Mouse (Mus musculus) left cerebral cortex, adult 8-10 months (tissue): ENCODE results near the gene Tspan4. TPM values are rescaled to one million over a fixed set of nuclear protein-coding genes. Genes with fewer than 3 reads are reported as not detected.

Experiments used
- DNase-seq, 2 experiments: peaks; one replicate each; pipeline ENCODE4 v3.0.0; 2022; ENCODE audit warnings: low spot score in 2 of 2
- total RNA-seq, 4 experiments: library from RNA; stranded (reverse); gene quantifications; 2 replicates each; pipeline ENCODE4 v1.2.4; 2022

The Tspan4 gene
- total RNA-seq, 4 experiments from 2014 or later = 17.6 to 28.0 (median 23.9) TPM

DNA sequence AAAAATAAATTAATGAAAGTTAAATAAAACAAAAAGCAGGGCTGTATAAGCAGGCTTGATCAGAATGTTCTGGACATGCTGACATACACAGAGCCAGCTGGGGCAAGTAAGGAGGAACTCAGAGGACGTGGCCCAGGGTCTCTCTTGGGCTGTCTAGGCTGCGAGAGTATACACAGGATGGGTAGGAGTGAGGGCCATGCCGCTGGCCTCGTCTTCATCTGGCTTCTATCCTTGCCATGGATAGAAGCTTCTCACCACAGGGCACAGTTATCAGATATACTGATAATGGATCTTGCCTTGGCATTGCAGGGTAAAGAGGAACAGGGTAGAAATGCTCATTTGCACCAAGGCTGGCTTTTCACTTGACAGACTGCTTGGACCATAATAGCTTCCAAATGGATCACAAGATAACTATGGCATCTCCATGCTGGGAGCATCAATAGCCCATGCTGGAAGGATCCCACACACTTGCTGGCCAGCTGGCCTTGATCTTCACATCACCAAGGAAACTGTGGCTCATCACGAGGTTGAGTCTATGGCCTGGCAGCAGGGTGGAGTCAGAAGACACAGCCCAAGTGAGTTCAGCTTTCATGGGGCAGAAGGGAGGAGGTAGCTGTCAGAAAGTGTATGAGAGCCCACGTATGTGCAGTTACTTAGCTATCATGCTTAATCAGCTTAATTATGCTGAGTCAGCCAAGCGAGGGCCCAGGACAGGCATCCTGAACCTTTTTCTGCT, 26.9 kb downstream of the Tspan4 start:
- DNase-seq = no peak

DNA sequence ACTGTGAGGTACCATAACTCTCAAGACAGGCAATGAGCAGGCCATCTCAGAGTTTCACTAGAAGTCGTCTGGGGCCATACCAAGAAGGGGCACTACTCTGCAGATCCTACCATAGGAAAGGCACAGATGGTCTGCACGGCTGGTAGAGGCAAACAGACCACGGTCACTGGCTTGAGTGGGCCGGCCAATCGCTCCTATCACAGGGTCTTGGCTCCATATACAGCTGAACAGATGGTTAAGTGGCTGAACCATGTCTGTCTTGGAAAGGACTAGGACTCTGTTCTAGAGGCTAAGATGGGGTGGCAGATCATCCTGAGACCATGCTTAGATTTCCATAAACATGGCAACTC, 27.5 kb downstream of the Tspan4 start:
- DNase-seq = no peak

DNA sequence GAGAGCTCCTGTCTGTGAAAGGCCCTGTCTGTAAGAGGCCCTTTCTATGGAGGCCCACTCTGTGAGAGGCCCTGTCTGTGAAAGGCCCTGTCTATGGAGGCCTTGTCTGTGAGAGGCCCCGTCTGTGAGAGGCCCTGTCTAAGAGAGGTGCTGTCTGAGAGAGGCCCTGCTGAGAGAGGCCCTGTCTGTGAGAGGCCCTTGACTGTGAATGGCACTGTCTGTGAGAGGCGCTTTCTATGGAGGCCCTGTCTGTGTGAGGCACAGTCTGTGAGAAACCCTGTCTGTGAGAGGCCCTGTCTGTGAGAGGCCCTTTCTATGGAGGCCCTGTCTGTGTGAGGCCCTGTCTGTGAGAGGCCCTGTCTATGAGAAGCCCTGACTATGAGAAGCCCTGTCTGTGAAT, 31.2 kb downstream of the Tspan4 start:
- no peak for DNase-seq

DNA sequence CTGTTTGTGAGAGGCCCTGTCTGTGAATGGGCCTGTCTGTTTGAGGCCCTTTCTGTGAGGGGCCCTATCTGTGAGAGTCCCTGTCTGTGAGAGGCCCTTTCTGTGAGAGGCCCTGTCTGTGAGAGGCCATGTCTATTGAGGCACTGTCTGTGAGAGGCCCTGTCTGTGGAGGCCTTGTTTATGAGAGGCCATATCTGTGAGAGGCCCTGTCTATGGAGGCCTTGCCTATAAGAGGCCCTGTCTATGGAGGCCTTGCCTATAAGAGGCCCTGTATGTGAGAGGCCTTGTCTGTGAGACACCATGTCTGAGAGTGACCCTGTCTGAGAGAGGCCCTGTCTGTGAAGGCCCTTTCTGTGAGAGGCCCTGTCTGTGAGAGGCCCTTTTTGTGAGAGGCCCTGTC, 33.1 kb downstream of the Tspan4 start:
- DNase-seq = no peak

DNA sequence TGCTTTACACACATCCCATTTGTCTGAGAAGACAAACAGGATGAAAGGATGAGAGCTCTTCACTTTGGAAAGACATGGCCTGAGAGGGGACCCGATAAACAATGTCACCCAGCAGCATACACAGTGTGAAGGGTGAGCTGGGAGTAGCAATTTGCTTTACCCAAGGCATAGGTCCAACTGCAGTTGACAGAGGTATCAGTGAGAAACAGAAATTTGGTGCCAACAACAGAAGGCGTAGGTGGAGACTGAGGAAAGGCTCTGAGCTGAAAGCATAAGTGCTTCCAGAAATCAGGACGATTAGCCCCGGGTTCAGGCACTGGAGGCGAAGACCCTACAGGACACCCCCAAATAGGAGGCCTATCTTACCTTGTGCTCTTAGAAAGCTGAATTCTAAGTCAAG, 35.2 kb downstream of the Tspan4 start:
- DNase-seq = no peak

DNA sequence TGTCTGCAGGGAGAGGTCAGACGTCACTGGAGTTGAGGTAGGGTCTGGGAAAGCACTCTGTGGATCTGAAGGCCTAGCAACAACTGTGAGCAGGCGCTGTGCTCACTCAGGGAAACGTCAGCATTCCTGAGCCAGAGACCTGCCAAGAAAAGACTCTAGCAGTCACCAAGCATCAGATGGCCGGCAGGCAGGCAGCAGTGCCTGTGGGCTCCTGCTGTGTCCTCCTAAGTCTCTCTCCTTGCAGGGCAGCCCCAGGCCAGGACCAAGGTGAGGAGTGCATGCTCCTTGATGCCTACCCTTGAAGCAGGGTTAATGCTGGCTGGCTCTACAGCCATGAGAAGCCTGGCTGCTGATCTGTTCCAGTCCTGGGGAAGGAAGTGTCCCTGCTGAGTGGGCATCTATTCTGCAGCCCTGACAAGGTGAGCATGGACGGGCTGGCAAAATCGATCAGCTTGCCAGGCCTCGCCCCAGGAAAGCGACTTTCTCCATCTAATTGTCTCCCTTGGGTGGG, 35.7 kb downstream of the Tspan4 start:
- DNase-seq = no peak

DNA sequence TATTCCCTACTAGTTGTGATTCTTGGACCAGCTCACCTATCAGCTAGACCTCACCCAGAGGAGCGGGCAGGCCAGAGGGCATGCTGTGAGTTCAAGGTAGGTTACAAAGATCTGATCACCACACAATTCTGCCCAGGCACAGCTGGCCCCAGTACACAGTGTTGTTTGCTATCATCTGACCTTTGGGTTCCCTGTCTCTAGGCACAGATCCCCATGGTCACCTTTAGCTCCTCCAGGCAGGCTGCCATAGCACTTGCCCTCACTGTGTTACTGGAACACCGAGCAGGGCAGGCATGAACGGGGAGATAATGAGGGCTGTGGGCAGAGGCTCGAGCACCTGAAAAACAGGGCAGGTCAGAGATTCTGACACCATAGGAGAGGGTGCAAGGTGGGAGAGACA, 42.6 kb downstream of the Tspan4 start:
- DNase-seq = no peak

DNA sequence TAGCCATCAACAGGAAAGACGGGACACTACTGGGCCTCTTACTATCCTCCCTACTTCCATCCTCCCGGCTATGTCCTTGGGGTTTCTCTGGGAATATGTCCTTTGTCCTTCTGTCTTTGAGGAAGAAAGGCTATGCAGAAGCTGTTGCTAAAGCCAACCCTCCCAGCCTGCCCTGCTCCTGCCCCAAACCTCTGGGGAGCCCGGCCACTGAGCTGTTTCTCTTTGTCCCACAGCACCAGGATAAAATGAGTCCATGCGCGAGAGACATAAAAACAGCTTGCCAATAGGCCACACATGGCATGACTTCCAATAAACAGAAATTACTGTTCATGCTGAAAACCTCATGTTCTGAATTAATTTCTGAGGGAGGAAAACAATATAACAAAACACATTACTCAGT, 43.3 kb downstream of the Tspan4 start:
- DNase-seq = no peak

DNA sequence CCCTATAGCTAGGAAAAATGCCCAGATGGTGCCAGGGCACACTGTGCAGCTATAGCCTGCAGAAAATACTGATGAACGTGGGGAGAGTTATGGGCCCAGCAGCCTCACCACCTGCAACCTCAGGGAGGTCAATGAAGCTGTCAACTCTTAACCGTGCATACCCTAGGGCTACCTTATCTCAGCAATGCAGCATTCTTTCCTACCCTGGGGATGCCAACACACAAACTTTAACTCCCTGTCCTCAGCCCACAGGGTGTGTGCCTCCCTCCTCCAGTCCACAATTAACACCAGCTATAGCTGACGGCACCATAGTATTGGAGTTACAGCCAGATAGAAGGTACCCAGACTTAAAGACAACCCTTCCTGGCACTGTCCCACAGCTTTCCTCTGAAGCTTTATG, 43.9 kb downstream of the Tspan4 start:
- DNase-seq = no peak

DNA sequence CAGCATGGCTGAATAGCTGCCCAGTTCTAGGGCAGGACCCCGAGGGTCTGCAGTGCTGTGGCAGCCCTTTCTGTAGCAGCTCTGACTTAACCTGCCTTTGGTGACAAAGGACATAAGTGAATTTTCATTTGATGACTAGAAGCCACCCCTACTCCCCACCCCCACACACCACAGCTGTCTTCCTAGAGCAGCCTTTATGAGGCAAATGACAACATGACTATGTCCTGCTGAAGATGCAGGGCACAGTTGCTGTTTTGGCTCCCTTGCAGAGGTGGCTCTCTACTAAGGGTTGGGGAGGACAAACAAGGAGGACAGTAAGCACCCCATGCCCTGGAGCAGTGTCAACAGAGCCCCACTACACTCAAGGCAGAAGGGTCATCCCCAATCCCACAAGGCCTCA, 44.8 kb downstream of the Tspan4 start:
- no peak for DNase-seq

DNA sequence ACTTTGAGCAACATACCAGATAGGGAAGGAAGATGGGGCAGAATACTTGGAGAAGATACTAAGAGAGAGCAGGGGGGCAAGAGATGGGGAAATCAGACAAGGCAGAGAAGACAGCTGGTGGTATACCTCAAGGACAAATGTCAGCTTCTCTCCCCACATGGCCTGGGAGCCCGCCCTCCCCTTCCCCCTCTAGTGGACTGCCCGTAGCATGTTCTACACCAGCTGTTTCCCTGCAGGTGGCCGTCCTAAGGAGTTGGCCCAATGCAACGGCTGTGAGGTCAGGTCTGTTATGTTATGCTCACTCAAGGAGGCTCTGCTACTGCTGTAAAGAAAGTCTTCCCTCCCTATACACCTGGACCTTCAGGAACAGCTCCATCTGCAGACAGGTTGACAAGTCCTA, 48.0 kb downstream of the Tspan4 start:
- no peak for DNase-seq

DNA sequence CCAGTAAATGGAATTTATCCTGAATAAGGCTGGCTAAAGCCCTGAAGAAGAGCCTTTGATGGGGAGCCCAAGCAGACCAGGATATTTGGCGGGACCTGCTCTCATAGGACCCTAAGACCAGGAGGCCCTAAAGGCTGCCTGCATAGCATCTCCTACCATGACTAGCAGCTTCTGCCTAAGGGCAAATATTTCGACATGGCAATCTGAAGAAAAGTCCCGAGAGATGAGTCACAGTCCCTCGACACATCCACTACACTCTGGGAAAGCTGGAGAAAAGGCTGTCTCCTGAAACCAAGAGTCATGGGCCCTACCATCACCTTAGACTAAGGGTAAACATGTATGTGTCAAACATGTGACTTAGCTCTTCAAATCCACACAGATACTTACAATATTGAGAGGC, 49.2 kb downstream of the Tspan4 start:
- DNase-seq = no peak

DNA sequence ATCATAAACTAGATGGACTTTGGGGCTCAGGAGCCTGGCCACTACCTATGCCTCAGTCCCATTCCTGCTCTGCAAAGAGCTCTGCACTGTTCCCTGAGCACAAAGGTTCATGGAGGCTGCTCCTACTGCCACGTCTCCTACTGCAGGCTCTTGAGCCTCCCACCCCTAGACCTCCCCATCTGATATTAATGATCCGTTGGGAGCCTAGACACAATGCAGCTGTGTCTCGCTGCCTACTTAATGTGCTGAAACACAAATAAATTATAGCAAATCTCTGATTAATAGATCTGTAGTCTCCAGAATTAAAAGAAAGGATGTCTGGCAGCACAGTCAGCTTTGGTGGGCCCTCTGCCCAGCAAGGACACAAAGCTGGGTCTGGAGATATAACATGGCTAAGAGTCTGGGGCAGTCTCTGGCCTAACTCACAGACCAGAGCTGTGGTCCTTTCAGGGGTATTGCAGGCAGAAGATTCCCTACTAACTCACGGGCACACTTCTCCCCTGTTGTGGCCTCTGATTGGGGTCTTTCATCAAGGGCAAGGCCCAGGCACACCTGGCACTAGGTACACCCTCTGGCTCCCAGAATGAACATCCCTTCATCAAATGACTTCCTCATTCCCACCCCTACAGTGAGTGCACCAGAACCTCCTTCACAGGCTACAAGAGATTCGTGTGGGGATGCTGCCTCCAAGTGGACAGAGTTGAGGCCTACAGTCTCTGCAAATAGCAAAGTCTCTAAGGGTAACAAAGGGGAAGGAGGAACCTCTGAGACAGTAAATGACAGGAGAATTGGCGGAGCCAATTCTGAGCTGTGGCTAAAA, 49.9 kb downstream of the Tspan4 start:
- peak in 1 of 2 experiments; percentile 61 for DNase-seq

DNA sequence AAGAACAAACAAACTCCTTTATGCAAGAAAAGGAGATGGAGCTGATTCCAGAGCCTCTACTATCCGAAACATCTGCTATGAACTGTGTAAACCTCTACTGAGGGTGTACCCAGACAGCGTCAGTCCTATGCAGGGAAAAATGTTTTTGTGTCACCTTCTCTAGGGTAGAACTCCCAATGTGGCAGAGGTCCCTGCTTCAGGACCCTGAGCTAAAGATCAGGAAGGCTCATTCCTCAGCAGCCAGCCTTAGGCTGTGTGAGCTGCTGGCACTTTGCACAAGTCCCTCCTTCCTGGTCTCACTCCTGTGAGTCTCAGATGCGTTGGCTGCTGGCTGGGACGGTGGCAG, 50.5 kb downstream of the Tspan4 start:
- no peak for DNase-seq

DNA sequence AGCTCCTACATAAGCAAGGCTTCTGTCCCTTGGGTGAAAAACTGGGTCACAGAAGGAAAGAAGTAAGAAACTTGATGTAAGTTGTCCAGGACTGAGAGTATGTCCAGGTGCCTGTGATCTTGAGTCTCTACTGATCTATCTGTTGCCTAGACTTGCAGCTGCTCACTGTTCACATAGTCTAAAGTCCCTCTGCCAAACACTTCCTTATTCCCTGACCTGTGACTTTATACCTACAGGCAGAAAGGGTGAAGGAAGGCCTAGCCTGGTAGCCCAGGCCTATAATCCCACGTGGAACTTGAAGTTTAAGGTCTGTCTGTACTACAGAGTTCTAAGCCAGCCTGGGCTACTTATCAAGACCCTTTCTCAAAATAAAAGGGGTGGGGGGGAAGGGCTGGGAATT, 60.5 kb downstream of the Tspan4 start:
- no peak for DNase-seq

DNA sequence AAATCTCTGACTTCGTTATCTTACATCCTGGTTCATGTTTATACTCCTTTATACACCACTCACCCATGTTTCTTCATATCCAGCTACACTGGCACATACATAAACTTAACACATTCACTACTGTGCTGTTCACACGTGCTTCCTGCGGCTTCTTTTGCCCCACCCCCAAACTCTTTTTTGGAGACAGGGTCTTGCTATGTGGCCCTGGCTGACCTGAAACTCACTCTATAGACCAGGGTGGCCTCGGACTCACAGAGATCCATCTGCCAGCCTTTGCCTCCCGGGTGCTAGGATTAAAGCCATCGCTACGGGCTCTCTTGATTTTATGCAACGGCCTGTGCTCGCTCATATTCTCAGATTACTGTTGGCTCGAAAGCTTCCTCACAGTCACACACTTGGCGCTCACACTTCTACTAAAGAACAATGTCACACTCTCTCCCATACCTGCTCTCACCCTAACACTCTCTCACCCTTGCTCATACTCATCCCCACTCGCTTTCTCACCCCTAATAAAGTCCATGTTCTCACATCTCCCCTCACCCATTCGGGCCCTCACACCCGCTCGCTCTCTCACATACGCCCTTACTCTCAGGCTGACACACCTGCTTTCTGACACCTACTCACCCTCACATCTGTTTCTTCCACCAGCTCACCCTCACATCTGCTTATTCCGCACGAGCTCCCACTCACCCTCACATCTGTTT, 64.0 kb downstream of the Tspan4 start:
- DNase-seq = no peak

DNA sequence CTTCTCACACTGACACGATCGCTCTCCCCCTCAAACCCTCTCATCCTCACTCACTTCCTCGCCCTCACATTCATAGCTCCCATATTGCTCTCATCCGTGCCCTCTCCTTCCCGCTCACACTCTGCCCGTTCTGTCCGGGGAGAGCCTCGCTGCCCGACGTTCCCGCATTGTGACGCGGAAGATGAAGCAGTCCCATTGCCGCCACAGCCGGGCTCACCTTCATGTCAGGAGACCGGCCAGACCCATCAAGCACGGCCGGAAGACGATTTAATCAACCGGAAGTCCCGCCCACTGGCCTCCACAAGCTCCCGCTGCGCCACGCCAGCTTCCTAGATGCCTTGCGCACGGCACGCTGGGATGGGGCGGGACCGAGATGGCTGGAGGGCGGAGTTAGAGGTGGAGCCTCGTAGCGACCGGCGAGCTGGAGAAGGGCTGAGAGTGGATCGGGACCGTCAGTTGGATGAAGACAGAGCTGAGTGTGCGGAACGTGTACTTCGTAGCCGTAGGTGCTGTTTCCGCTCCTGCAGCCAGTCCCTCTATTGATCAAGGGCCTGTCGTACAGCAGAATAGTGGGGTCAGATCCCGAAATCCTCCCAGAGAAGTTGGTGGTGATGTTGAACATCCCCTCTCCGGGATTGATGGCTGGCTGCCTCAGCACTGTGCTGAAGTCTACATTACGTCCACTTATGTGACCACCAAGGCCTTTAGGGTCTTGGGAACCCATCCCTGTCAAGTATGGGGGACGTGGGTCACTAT, 64.7 kb downstream of the Tspan4 start, which contains the start of gene Chid1:
Gene Chid1, minus strand, starts transcription at position 302 of the 756 bp plus-strand sequence.
- peak; percentile 91 to 96 for DNase-seq

DNA sequence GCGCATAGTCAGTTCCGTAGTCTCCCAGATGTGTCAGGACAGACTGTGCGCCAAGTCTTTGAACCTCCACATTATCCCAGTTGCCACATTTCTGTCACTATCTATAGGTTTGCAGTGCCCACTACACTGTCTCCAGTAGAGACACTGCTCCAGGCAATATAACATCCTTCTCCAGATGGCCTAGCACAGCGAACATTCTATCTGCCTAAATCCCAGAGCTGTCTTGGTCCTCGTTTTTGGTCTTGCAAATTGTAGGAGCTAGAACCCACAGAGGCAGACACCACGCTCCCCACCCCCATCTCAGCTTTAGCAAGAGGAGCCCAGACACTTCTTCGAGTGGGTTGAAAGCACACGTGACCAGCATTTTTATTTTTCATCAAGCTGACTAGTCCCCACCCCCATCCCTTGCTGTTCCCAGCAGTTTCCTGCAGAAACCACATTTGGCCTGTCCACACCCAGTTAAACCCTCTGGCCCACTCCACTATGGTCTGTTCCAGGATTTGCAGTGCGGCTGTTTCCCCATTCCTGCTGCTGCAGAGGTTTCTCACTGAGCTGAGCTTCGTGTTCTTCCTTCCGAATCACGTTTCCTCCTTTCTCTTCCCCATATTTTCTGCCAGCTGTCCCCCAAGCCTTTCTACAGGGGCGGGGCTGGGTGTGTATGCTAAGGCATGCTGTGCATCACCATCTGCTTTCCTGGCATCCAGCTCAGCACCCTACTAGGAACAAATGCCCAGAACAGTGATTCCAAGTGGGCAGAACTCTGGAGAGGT, 65.5 kb downstream of the Tspan4 start:
- DNase-seq = peak; percentile 55 to 87

DNA sequence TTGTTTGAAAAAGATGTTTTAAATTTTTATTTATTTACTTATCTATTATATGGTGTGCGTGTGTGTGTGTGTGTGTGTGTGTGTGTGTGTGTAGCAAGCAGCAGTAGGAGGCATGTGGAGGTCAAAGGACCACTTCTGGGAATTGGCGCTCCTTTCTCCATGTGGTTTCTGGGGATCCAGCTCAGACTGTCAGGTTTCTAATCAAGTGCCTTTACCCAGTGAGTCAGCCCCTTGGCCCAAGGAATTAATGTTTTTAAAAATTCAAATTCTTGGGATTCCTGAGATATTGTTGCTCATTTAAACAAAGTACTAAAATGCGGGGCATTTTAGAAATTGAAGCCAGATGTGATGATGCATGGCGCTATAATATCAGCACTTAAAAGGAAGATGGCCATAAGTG, 66.6 kb downstream of the Tspan4 start:
- no peak for DNase-seq

DNA sequence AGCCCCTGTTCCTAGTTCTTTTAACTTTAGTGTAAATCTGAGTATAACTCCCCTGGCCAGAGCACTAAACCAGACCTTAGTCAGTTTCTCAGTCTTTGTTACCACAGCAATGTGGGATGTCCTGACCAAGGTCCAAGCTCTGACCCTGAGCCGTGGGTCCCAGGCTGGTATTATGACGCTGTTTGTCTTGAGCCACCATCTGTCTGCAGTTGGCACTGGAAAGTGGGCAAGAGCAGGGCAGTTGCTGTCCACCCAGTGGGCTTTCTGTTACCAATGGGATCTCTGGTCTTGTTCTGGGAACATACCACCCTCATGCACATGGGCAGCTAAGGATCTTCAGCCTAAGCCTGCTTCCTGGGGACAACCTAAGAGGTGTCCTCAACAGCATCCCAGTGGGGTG, 67.5 kb downstream of the Tspan4 start:
- DNase-seq = no peak
